Mouse (Mus musculus) bone marrow macrophage, adult 2 months (primary cell): ENCODE results near the gene Lamp1.

Source experiments
- CTCF ChIP-seq: IDR thresholded peaks from 2 replicates; pipeline ENCODE4 v1.5.1; 2012; ENCODE audit warnings: low read depth, mild to moderate bottlenecking, low read length, moderate library complexity
- POLR2A ChIP-seq: IDR thresholded peaks from 2 replicates; pipeline ENCODE4 v1.6.1; 2012; ENCODE audit warnings: mild to moderate bottlenecking, low read depth, low read length, borderline replicate concordance

- TF ChIP-seq POLR2A (no peak), CTCF (no peak)
Observed at GRCm38 (mm10) chr8:13201013-13201334, 42.0 kb downstream of the Lamp1 start.
